Mouse (Mus musculus) testis, adult 2 months (tissue): ENCODE results near the gene Pi4k2a.

Source experiments
- CTCF ChIP-seq: fragments of 200-500 bp; IDR thresholded peaks from 2 replicates; pipeline ENCODE4 v1.5.1; 2012; ENCODE audit warnings: low read depth, mild to moderate bottlenecking, inconsistent platforms, low read length, moderate library complexity; ENCODE audit not compliant: control insufficient read depth, insufficient read depth, insufficient replicate concordance
- POLR2A ChIP-seq: fragments of 200-500 bp; IDR thresholded peaks from 2 replicates; pipeline ENCODE4 v1.6.1; 2012; ENCODE audit warnings: low read depth, mild to moderate bottlenecking, inconsistent platforms, low read length, moderate library complexity; ENCODE audit not compliant: control insufficient read depth

- no peak for TF ChIP-seq POLR2A
- TF ChIP-seq CTCF, result peak; percentile 22; the same call in 1 of the 2 replicates
Measured at GRCm38 (mm10) chr19:42069241-42069525, 21.1 kb upstream of the Pi4k2a start.
